Comparison of ENCODE assay signal across 9 mouse cellular contexts in genomic region chr11:52447242-52447641, GRCm38 (mm10). TPM values are rescaled to one million over a fixed set of nuclear protein-coding genes. Genes with fewer than 3 reads are reported as not detected.
DNase-seq lines count a peak whose midpoint lies in the region; ATAC-seq and TF ChIP-seq lines count a peak whose summit lies in the region.
"Had no signal": no experiment of that assay in that cellular context is flagged by ENCODE, and none has a peak within 500 bp of the region (broad histone marks: within the 10 kb centered on the region; RNA-seq: fewer than 3 reads in every experiment).

No protein-coding gene starts in this region.

- in situ Hi-C loops in Patski (cut with MboI; ENCODE audit: low pct_unique_long_range_greater_than_20kb), result no loop called here

- no peaks in the 10 kb centered on the region for H3K9me3 ChIP-seq in embryonic facial prominence, embryonic 14.5 days (ENCODE audit: control insufficient read depth, low read length)
- H3K9me3 ChIP-seq in embryonic facial prominence, embryonic 10.5 days, result no peaks in the 10 kb centered on the region
- H3K9me3 ChIP-seq: limb, embryonic 13.5 days had no signal

- CTCF ChIA-PET in Patski (lab: Charles Lee), result interaction anchor here (1.0 to 1.4 kb wide), 2 partner anchors 10 to 11 kb away, joined by 3 read pairs; no protein-coding TSS in a partner anchor

- H3K4me1 ChIP-seq in embryonic facial prominence, embryonic 14.5 days (ENCODE audit: control insufficient read depth, insufficient read depth, low read length), result no peaks in the 10 kb centered on the region
- H3K4me1 ChIP-seq in embryonic facial prominence, embryonic 10.5 days, result no peaks in the 10 kb centered on the region
- H3K4me1 ChIP-seq in embryonic fibroblast, embryonic 13.5 days (ENCODE audit: control insufficient read depth, insufficient read depth, low read length), result peaks cover 14% of the 10 kb centered on the region
- H3K4me1 ChIP-seq: limb, embryonic 13.5 days had no signal

- no peak overlapping the region for H3K9ac ChIP-seq in embryonic facial prominence, embryonic 14.5 days (ENCODE audit: low read depth, low read length)
- H3K9ac ChIP-seq: limb, embryonic 13.5 days had no signal

- DNase-seq in embryonic facial prominence, embryonic 14.5 days (ENCODE audit: low spot score), result peak; percentile 30
- no peak for DNase-seq in embryonic facial prominence, embryonic 10.5 days (ENCODE audit: low spot score)
- peak; percentile 49 for DNase-seq in Patski (ENCODE audit: low read depth, low spot score)
- peak; percentile 76 to 83 for DNase-seq in heart, postnatal 14 days
- peak; percentile 62 for DNase-seq in lung, postnatal 25 days (ENCODE audit: low spot score)
- no peak for DNase-seq in spleen, adult 18-20 months
- DNase-seq in spleen, postnatal 4 days (ENCODE audit: low spot score in 2 of 2), result no peak

- WGBS in embryonic facial prominence, embryonic 14.5 days, result 45% methylated on average over 4 of the region's 4 CpGs
- 68% methylated on average over 4 of the region's 4 CpGs for WGBS in embryonic facial prominence, embryonic 10.5 days

- H3K27ac ChIP-seq in embryonic facial prominence, embryonic 14.5 days (replicated peaks; ENCODE audit: low read depth, low read length), result no peak overlapping the region
- H3K27ac ChIP-seq in embryonic facial prominence, embryonic 10.5 days (replicated peaks), result no peak overlapping the region
- H3K27ac ChIP-seq in embryonic fibroblast, embryonic 13.5 days (ENCODE audit: insufficient read depth, low read length), result peak overlapping the region; percentile 39
- H3K27ac ChIP-seq: limb, embryonic 13.5 days had no signal

- no peak for ATAC-seq in embryonic facial prominence, embryonic 14.5 days (ENCODE audit: low read depth)
- ATAC-seq in Patski, result peak; percentile 80

- H3K4me2 ChIP-seq in embryonic facial prominence, embryonic 14.5 days (ENCODE audit: low read depth, low read length), result no peak overlapping the region
- H3K4me2 ChIP-seq: limb, embryonic 13.5 days had no signal

- no peak for TF ChIP-seq POLR2A in embryonic fibroblast, embryonic 13.5 days (IDR thresholded peaks at IDR 0.05; ENCODE audit: low read depth, low read length)

- no peak for TF ChIP-seq CTCF in Patski (IDR thresholded peaks at IDR 0.05)
- no peak for TF ChIP-seq CTCF in embryonic fibroblast, embryonic 13.5 days (IDR thresholded peaks at IDR 0.05; ENCODE audit: borderline replicate concordance, insufficient read depth, low read length)

- H3K36me3 ChIP-seq in embryonic facial prominence, embryonic 14.5 days (ENCODE audit: control insufficient read depth, insufficient read depth, low read length), result no peaks in the 10 kb centered on the region
- no peaks in the 10 kb centered on the region for H3K36me3 ChIP-seq in embryonic facial prominence, embryonic 10.5 days (replicated peaks)
- H3K36me3 ChIP-seq: limb, embryonic 13.5 days had no signal

- POLR2A ChIA-PET in Patski (lab: Charles Lee), result no interaction called here

- no peak overlapping the region for H3K4me3 ChIP-seq in embryonic facial prominence, embryonic 14.5 days (ENCODE audit: low read depth, low read length)
- no peak overlapping the region for H3K4me3 ChIP-seq in embryonic facial prominence, embryonic 10.5 days
- H3K4me3 ChIP-seq in embryonic fibroblast, embryonic 13.5 days (ENCODE audit: insufficient read depth, low read length), result no peak overlapping the region
- H3K4me3 ChIP-seq: limb, embryonic 13.5 days had no signal

- intact Hi-C loops in heart, postnatal 14 days (cut with DNase I), result no loop called here

- H3K27me3 ChIP-seq in embryonic facial prominence, embryonic 14.5 days (replicated peaks; ENCODE audit: control insufficient read depth, insufficient read depth, low read length), result no peaks in the 10 kb centered on the region
- no peaks in the 10 kb centered on the region for H3K27me3 ChIP-seq in embryonic facial prominence, embryonic 10.5 days (replicated peaks; ENCODE audit: low read depth, poor library complexity, severe bottlenecking)
- peaks cover 4% of the 10 kb centered on the region for H3K27me3 ChIP-seq in Patski
- H3K27me3 ChIP-seq: limb, embryonic 13.5 days had no signal

RNA-seq across cellular contexts. Expression of gene 9530068E07Rik, which starts 51.0 kb away (rescaled TPM):
- 199 and 218 TPM in 2 replicates for polyA plus RNA-seq in embryonic facial prominence, embryonic 14.5 days (2014; fragmentation: Nextera tagmentation; extraction: Ambion mirVana)
- 165 and 169 TPM in 2 replicates for polyA plus RNA-seq in embryonic facial prominence, embryonic 10.5 days (2016; fragmentation: Nextera tagmentation; extraction: Ambion mirVana)
- 254 TPM for polyA plus RNA-seq in Patski (2021)
- polyA plus RNA-seq in embryonic fibroblast, embryonic 13.5 days (2011; ENCODE audit: insufficient read length, low read depth, missing spikeins), result 269 and 273 TPM in 2 replicates
- total RNA-seq in heart, postnatal 14 days (2021), result 10 to 100 TPM; 87.6 to 89.3 TPM

Comparison
In these comparisons a context has a peak if more than half of its experiments do, and no peak if none do; other contexts are left out.
1. DNase-seq: peak in embryonic facial prominence, embryonic 14.5 days (single experiment), Patski (single experiment), heart, postnatal 14 days (2 of 2) and lung, postnatal 25 days (single experiment); none in embryonic facial prominence, embryonic 10.5 days (single experiment), spleen, adult 18-20 months (0 of 2) and spleen, postnatal 4 days (0 of 2).